In the genomic region with DNA sequence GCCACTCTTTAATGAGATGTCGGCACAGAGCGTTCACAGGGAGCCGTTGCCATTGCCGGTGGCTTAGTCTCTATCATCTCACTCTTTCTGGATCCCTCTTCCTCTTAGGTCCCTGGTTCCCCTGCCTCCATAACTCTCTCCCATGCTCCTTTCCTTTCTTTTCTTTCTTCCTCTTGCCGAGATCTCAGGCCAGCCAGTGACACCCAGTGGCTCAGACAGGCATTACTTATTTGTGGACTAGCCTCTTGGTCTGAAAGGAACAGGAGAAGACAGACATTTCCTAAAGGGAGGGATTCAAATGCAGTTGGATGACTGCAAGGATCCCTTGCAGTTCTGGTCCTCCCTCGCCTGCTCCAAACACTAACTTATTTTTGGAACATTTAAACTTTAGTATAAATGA, we compare ENCODE assay signal across 9 mouse cellular contexts.
A peak's percentile ranks its signal among the peaks of the same experiment; 100 is the strongest.
DNase-seq lines count a peak whose midpoint lies in the region; TF ChIP-seq lines count a peak whose summit lies in the region.
"Had no signal": no experiment of that assay in that cellular context is flagged by ENCODE, and none has a peak within 500 bp of the region (broad histone marks: within the 10 kb centered on the region; RNA-seq: fewer than 3 reads in every experiment).

No protein-coding gene starts in this region.

- no peak overlapping the region for H3K27ac ChIP-seq in small intestine, adult 2 months (ENCODE audit: insufficient read depth, low read depth, low read length)
- H3K27ac ChIP-seq: limb, embryonic 15.5 days had no signal

- no peaks in the 10 kb centered on the region for H3K27me3 ChIP-seq in small intestine, adult 2 months (ENCODE audit: control insufficient read depth, insufficient read depth, low read length)
- H3K27me3 ChIP-seq: limb, embryonic 15.5 days had no signal

- TF ChIP-seq CTCF in small intestine, adult 2 months (IDR thresholded peaks at IDR 0.05; ENCODE audit: extremely low read depth, insufficient read length, insufficient replicate concordance, low read depth, low read length), result peak; percentile 55; the same call in 1 of the 2 replicates

- no peaks in the 10 kb centered on the region for H3K4me1 ChIP-seq in small intestine, adult 2 months (ENCODE audit: control insufficient read depth, insufficient read depth, insufficient read length, low read length)
- H3K4me1 ChIP-seq: limb, embryonic 15.5 days had no signal

- peak; percentile 70 for DNase-seq in layer of hippocampus, adult 11-12 months (ENCODE audit: low spot score)
- DNase-seq in layer of hippocampus, adult 9-10 months (ENCODE audit: low spot score), result no peak
- DNase-seq in adrenal gland, adult 2 months, result peak; percentile 58
- DNase-seq in embryo, embryonic 9.5 days (ENCODE audit: extremely low spot score), result peak; percentile 54
- peak; percentile 78 to 81 for DNase-seq in heart, postnatal 10 days
- DNase-seq in layer of hippocampus, adult 9-11 months, result peak; percentile 45
- DNase-seq in mesoderm, embryonic 11.5 days (ENCODE audit: low read depth, low spot score), result peak; percentile 39

- no peaks in the 10 kb centered on the region for H3K36me3 ChIP-seq in small intestine, adult 2 months (ENCODE audit: control insufficient read depth, insufficient read depth, low read length)
- H3K36me3 ChIP-seq: limb, embryonic 15.5 days had no signal

- H3K4me3 ChIP-seq in small intestine, adult 2 months (ENCODE audit: low read depth, low read length), result no peak overlapping the region
- H3K4me3 ChIP-seq: limb, embryonic 15.5 days had no signal

- intact Hi-C loops in heart, postnatal 10 days (cut with DNase I), result loop anchor here (1.0 to 10.0 kb wide), 5 partner anchors 130 to 874 kb away; no protein-coding TSS in a partner anchor

- TF ChIP-seq POLR2A in small intestine, adult 2 months (IDR thresholded peaks at IDR 0.05; ENCODE audit: low read depth, low read length), result no peak

- 44% methylated on average over 6 of the region's 6 CpGs for WGBS in small intestine, adult 2 months
